Comparison of ENCODE assay signal across 26 mouse cellular contexts in genomic region chr10:105416601-105417000, GRCm38 (mm10).
DNase-seq lines count a peak whose midpoint lies in the region; ATAC-seq and TF ChIP-seq lines count a peak whose summit lies in the region.
"Had no signal": no experiment of that assay in that cellular context is flagged by ENCODE, and none has a peak within 500 bp of the region (broad histone marks: within the 10 kb centered on the region; RNA-seq: fewer than 3 reads in every experiment).

No protein-coding gene starts in this region.

- 0 out of 2 replicates have a peak, but pooled peaks cover 4% of the 10 kb centered on the region for H3K4me1 ChIP-seq in heart, embryonic 12.5 days (replicated peaks)
- no peaks in the 10 kb centered on the region for H3K4me1 ChIP-seq in stomach, embryonic 14.5 days (ENCODE audit: control insufficient read depth, insufficient read depth, low read length)
- H3K4me1 ChIP-seq in stomach, postnatal 0 days (replicated peaks; ENCODE audit: control insufficient read depth, insufficient read depth): no peaks in the 10 kb centered on the region
- H3K4me1 ChIP-seq in liver, embryonic 14.5 days (replicated peaks; ENCODE audit: control insufficient read depth in 2 of 2, insufficient read depth in 2 of 2, low read length in 1 of 2): peaks cover 37 to 42% of the 10 kb centered on the region in 2 experiments
- H3K4me1 ChIP-seq: forebrain, embryonic 13.5 days; hindbrain, embryonic 12.5 days; midbrain, embryonic 10.5 days; midbrain, embryonic 15.5 days; neural tube, embryonic 12.5 days had no signal

- H3K9ac ChIP-seq in heart, embryonic 12.5 days: no peak overlapping the region
- no peak overlapping the region for H3K9ac ChIP-seq in stomach, embryonic 14.5 days (replicated peaks; ENCODE audit: low read depth, low read length)
- H3K9ac ChIP-seq in stomach, postnatal 0 days (ENCODE audit: low read length): no peak overlapping the region
- H3K9ac ChIP-seq in liver, embryonic 14.5 days (replicated peaks): no peak overlapping the region
- H3K9ac ChIP-seq: forebrain, embryonic 13.5 days; hindbrain, embryonic 12.5 days; lung, embryonic 14.5 days; midbrain, embryonic 15.5 days; neural tube, embryonic 12.5 days had no signal

- no peak for TF ChIP-seq CTCF in stomach, postnatal 0 days (IDR thresholded peaks at IDR 0.05; ENCODE audit: low read depth)
- no peak for TF ChIP-seq CTCF in liver, embryonic 14.5 days (IDR thresholded peaks at IDR 0.05; ENCODE audit: low read depth)

- no peak for DNase-seq in heart, postnatal 14 days
- DNase-seq in stomach, postnatal 0 days (ENCODE audit: low spot score): no peak
- peak; percentile 36 to 55 (median 44) for DNase-seq in liver, embryonic 14.5 days (ENCODE audit: low read depth in 3 of 3, low spot score in 3 of 3)
- DNase-seq in cerebellum, adult 11 months: no peak
- DNase-seq in adrenal gland, postnatal 25 days: no peak
- DNase-seq: adrenal gland, postnatal 10 days; cerebellum, adult 2 months; cerebellum, postnatal 14 days; gastrocnemius, postnatal 25 days; heart, adult 11 months; kidney, adult 18-20 months; kidney, postnatal 4 days; left cerebral cortex, postnatal 4 days; lung, embryonic 14.5 days; thymus, adult 18-20 months; thymus, postnatal 25 days had no signal

- WGBS in heart, embryonic 12.5 days: 77% methylated on average over 4 of the region's 4 CpGs
- WGBS in stomach, embryonic 14.5 days: 84% methylated on average over 4 of the region's 4 CpGs
- 76% methylated on average over 4 of the region's 4 CpGs for WGBS in stomach, postnatal 0 days
- 42% methylated on average over 4 of the region's 4 CpGs for WGBS in liver, embryonic 14.5 days (ENCODE audit: insufficient replicate concordance)

- H3K4me2 ChIP-seq in heart, embryonic 12.5 days: no peak overlapping the region
- no peak overlapping the region for H3K4me2 ChIP-seq in stomach, embryonic 14.5 days (replicated peaks; ENCODE audit: low read depth, low read length)
- H3K4me2 ChIP-seq in stomach, postnatal 0 days (replicated peaks; ENCODE audit: low read depth): no peak overlapping the region
- peak overlapping the region; percentile 68 for H3K4me2 ChIP-seq in liver, embryonic 14.5 days (ENCODE audit: low read depth)
- H3K4me2 ChIP-seq: forebrain, embryonic 13.5 days; hindbrain, embryonic 12.5 days; lung, embryonic 14.5 days; midbrain, embryonic 15.5 days; neural tube, embryonic 12.5 days had no signal

- no peak overlapping the region for H3K27ac ChIP-seq in heart, embryonic 12.5 days (ENCODE audit: poor library complexity, severe bottlenecking)
- no peak overlapping the region for H3K27ac ChIP-seq in stomach, embryonic 14.5 days (ENCODE audit: low read length)
- no peak overlapping the region for H3K27ac ChIP-seq in stomach, postnatal 0 days (replicated peaks)
- peak overlapping the region; percentile 61 for H3K27ac ChIP-seq in liver, embryonic 14.5 days
- H3K27ac ChIP-seq: forebrain, embryonic 13.5 days; hindbrain, embryonic 12.5 days; kidney, postnatal 0 days; midbrain, embryonic 10.5 days; midbrain, embryonic 15.5 days; neural tube, embryonic 12.5 days had no signal

- H3K9me3 ChIP-seq in heart, embryonic 12.5 days (replicated peaks): no peaks in the 10 kb centered on the region
- no peaks in the 10 kb centered on the region for H3K9me3 ChIP-seq in stomach, embryonic 14.5 days (ENCODE audit: control insufficient read depth, low read depth, low read length)
- H3K9me3 ChIP-seq in stomach, postnatal 0 days (ENCODE audit: control insufficient read depth, low read length): no peaks in the 10 kb centered on the region
- no peaks in the 10 kb centered on the region for H3K9me3 ChIP-seq in liver, embryonic 14.5 days (ENCODE audit: control insufficient read depth, low read length)
- H3K9me3 ChIP-seq: forebrain, embryonic 13.5 days; hindbrain, embryonic 12.5 days; midbrain, embryonic 10.5 days; midbrain, embryonic 15.5 days; neural tube, embryonic 12.5 days had no signal

- H3K36me3 ChIP-seq in heart, embryonic 12.5 days: peaks cover 11% of the 10 kb centered on the region
- H3K36me3 ChIP-seq in stomach, embryonic 14.5 days (ENCODE audit: control insufficient read depth, insufficient read depth, low read length): peaks cover 10% of the 10 kb centered on the region
- H3K36me3 ChIP-seq in stomach, postnatal 0 days (ENCODE audit: control insufficient read depth, insufficient read depth, low read length): 0 out of 2 replicates have a peak, but pooled peaks cover 5% of the 10 kb centered on the region
- no peaks in the 10 kb centered on the region for H3K36me3 ChIP-seq in liver, embryonic 14.5 days (replicated peaks; ENCODE audit: control insufficient read depth, insufficient read depth, low read depth)
- H3K36me3 ChIP-seq: midbrain, embryonic 15.5 days had no signal

- no peak overlapping the region for H3K4me3 ChIP-seq in heart, embryonic 12.5 days
- no peak overlapping the region for H3K4me3 ChIP-seq in stomach, embryonic 14.5 days (ENCODE audit: low read depth, low read length)
- H3K4me3 ChIP-seq in stomach, postnatal 0 days (ENCODE audit: low read depth, low read length): no peak overlapping the region
- no peak overlapping the region for H3K4me3 ChIP-seq in liver, embryonic 14.5 days (ENCODE audit: insufficient read depth in 1 of 2, low read depth in 2 of 2, low read length in 2 of 2)
- H3K4me3 ChIP-seq: forebrain, embryonic 13.5 days; hindbrain, embryonic 12.5 days; midbrain, embryonic 10.5 days; midbrain, embryonic 15.5 days; neural tube, embryonic 12.5 days had no signal

- no peak for TF ChIP-seq EP300 in stomach, postnatal 0 days (optimal IDR thresholded peaks at IDR 0.05)
- peak; percentile 62 for TF ChIP-seq EP300 in liver, embryonic 14.5 days (IDR thresholded peaks at IDR 0.05; ENCODE audit: low read depth)

- 0 out of 2 replicates have a peak, but pooled peaks have one; percentile 55 for ATAC-seq in heart, embryonic 12.5 days (ENCODE audit: insufficient number of reproducible peaks, low FRiP score)
- ATAC-seq in stomach, embryonic 14.5 days (ENCODE audit: insufficient number of reproducible peaks, insufficient read depth, low FRiP score, low read depth): peak; percentile 73; the same call in 1 of the 2 replicates
- ATAC-seq in stomach, postnatal 0 days (ENCODE audit: low FRiP score, low TSS enrichment): no peak
- peak; percentile 83 for ATAC-seq in liver, embryonic 14.5 days (ENCODE audit: insufficient read depth)
- ATAC-seq in monocyte, adult 5-6 weeks (replicated peaks; ENCODE audit: insufficient number of reproducible peaks, low FRiP score, low TSS enrichment, poor library complexity, severe bottlenecking): no peak
- ATAC-seq: forebrain, embryonic 13.5 days; Patski had no signal

- no peaks in the 10 kb centered on the region for H3K27me3 ChIP-seq in heart, embryonic 12.5 days (replicated peaks)
- H3K27me3 ChIP-seq in stomach, embryonic 14.5 days (ENCODE audit: control insufficient read depth, insufficient read depth, low read length): no peaks in the 10 kb centered on the region
- no peaks in the 10 kb centered on the region for H3K27me3 ChIP-seq in stomach, postnatal 0 days (ENCODE audit: control insufficient read depth, insufficient read depth, low read length)
- H3K27me3 ChIP-seq in liver, embryonic 14.5 days (ENCODE audit: control insufficient read depth, insufficient read depth, low read length): no peaks in the 10 kb centered on the region
- H3K27me3 ChIP-seq: hindbrain, embryonic 12.5 days; midbrain, embryonic 15.5 days; neural tube, embryonic 12.5 days; Patski had no signal

- intact Hi-C loops in heart, postnatal 14 days (cut with DNase I): no loop called here

Comparison
In these comparisons a context has a peak if more than half of its experiments do, and no peak if none do; other contexts are left out.
1. ATAC-seq: peak in heart, embryonic 12.5 days (single experiment), stomach, embryonic 14.5 days (single experiment) and liver, embryonic 14.5 days (single experiment); none in stomach, postnatal 0 days (single experiment) and monocyte, adult 5-6 weeks (single experiment).
2. DNase-seq: peak in liver, embryonic 14.5 days (3 of 3); none in heart, postnatal 14 days (0 of 2), stomach, postnatal 0 days (single experiment), cerebellum, adult 11 months (single experiment) and adrenal gland, postnatal 25 days (single experiment).